Mouse (Mus musculus) spleen, adult 2 months (tissue): ENCODE results near the gene Rchy1.

Source experiments
- CTCF ChIP-seq: fragments of 200-500 bp; IDR thresholded peaks from 2 replicates; pipeline ENCODE4 v1.5.1; 2011; ENCODE audit warnings: mild to moderate bottlenecking, inconsistent platforms; ENCODE audit not compliant: insufficient read depth, insufficient read length, insufficient replicate concordance; ENCODE audit errors: extremely low read depth
- POLR2A ChIP-seq: fragments of 200-500 bp; IDR thresholded peaks from 2 replicates; pipeline ENCODE4 v1.6.1; 2011; ENCODE audit warnings: low read depth, low read length, inconsistent platforms

GRCm38 (mm10) chr5:91961370-91961769 lies 1.5 kb downstream of the Rchy1 start:
- no peak for TF ChIP-seq CTCF
- no peak for TF ChIP-seq POLR2A
